Mouse (Mus musculus) liver, embryonic 16.5 days (tissue): ENCODE data around the gene Tmem132a. TPM values are rescaled to one million over a fixed set of nuclear protein-coding genes. Genes with fewer than 3 reads are reported as not detected.

Experiments
- ATAC-seq: fragments of 200-750 bp; cut with Nextera tagmentation; 2 replicates; pipeline ENCODE4 v1.8.0; 2017; ENCODE audit warnings: low read depth, mild to moderate bottlenecking, moderate number of reproducible peaks, moderate library complexity
- H3K27ac ChIP-seq: fragments of 300-500 bp; sonication (generic); 2 replicates; pipeline ENCODE4 v1.5.1; 2014; ENCODE audit warnings: mild to moderate bottlenecking, low read length
- H3K27me3 ChIP-seq: fragments of 300-500 bp; sonication (generic); 2 replicates; pipeline ENCODE4 v1.6.1; 2014; ENCODE audit warnings: low read depth, low read length, mixed read lengths; ENCODE audit not compliant: control insufficient read depth, insufficient read depth
- H3K36me3 ChIP-seq: fragments of 300-500 bp; sonication (generic); 2 replicates; pipeline ENCODE4 v1.6.1; 2014; ENCODE audit warnings: mild to moderate bottlenecking; ENCODE audit not compliant: control insufficient read depth, insufficient read depth
- H3K4me1 ChIP-seq: fragments of 300-500 bp; sonication (generic); 2 replicates; pipeline ENCODE4 v1.6.1; 2014; ENCODE audit warnings: low read depth, low read length, mixed read lengths; ENCODE audit not compliant: control insufficient read depth
- H3K4me2 ChIP-seq: fragments of 300-500 bp; sonication (generic); 2 replicates; pipeline ENCODE4 v1.6.1; 2014; ENCODE audit warnings: low read depth, low read length, mixed read lengths
- H3K4me3 ChIP-seq: fragments of 300-500 bp; sonication (generic); 2 replicates; pipeline ENCODE4 v1.5.1; 2014; ENCODE audit warnings: low read depth, mild to moderate bottlenecking, low read length
- H3K9ac ChIP-seq: fragments of 300-500 bp; sonication (generic); 2 replicates; pipeline ENCODE4 v1.6.1; 2014; ENCODE audit warnings: low read depth, low read length
- H3K9me3 ChIP-seq: fragments of 300-500 bp; sonication (generic); replicated peaks from 2 replicates; pipeline ENCODE4 v1.6.1; 2016; ENCODE audit warnings: low read length; ENCODE audit not compliant: control insufficient read depth
- WGBS: fragments of 180-500 bp; shearing (Covaris S2); extraction: QIAGEN DNeasy Blood & Tissue Kit; methylation state at CpG from one replicate; pipeline ENCODE4 v1.1.7; 2014; ENCODE audit not compliant: insufficient replicate concordance; 5-methylcytosine and 5-hydroxymethylcytosine counted together
- polyA plus RNA-seq: library from polyadenylated mRNA; unstranded; fragments of >200 nt; fragmentation: Nextera tagmentation; extraction: Ambion mirVana; gene quantifications from 2 replicates; pipeline ENCODE4 v1.2.1, GENCODE M21; 2015

The Tmem132a gene
- polyA plus RNA-seq, 1 experiment from 2014 or later = 3.1 TPM

DNA sequence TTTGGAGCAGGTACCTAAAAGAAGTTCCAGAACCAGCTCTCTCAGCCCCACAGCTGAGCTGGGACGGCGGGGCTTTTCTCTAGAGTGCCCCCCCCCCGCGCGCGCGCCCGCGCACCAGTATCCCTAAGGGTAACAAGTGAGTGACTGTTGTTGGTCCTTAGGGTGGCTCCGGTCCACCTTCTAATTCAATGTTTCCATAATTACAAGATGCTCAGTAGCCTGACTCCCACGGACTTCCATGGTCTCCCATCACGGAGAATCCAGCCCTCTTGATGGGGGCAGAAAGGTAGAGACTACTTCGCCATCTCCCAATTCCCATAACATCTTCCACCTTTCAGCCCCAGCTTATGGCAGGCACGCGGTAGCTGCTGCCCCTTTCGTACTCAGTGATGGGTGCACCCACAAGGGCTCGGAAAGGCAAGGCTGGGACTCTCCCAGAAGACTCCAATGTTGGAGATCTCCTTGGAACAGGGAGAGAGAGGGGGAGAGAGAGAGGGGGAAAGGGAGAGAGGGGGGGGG is 1.1 kb downstream of the Tmem132a start:
- 2% methylated on average over 17 of the region's 17 CpGs for WGBS
- ATAC-seq = no peak
- no peaks in the 10 kb centered on the region for H3K9me3 ChIP-seq
- no peak overlapping the region for H3K27ac ChIP-seq
- peaks cover 2% of the 10 kb centered on the region; the same call in 1 of the 2 replicates for H3K36me3 ChIP-seq
- H3K27me3 ChIP-seq = peaks cover 15% of the 10 kb centered on the region
- peak overlapping the region; percentile 63; the same call in 1 of the 2 replicates for H3K4me2 ChIP-seq
- peaks cover 3% of the 10 kb centered on the region; the same call in 1 of the 2 replicates for H3K4me1 ChIP-seq
- H3K9ac ChIP-seq = no peak overlapping the region
- H3K4me3 ChIP-seq = peak overlapping the region; percentile 55

- peaks cover 3% of the 10 kb centered on the region; the same call in 1 of the 2 replicates for H3K4me1 ChIP-seq
- no peak for ATAC-seq
- H3K27ac ChIP-seq = no peak overlapping the region
- 31% methylated on average over 5 of the region's 5 CpGs for WGBS
- H3K4me3 ChIP-seq = no peak overlapping the region
- no peak overlapping the region for H3K9ac ChIP-seq
- peaks cover 15% of the 10 kb centered on the region for H3K27me3 ChIP-seq
- H3K4me2 ChIP-seq = no peak overlapping the region
- no peaks in the 10 kb centered on the region for H3K9me3 ChIP-seq
- no peaks in the 10 kb centered on the region for H3K36me3 ChIP-seq
These were observed 1.7 kb downstream of the Tmem132a start for GRCm38 (mm10) chr19:10867946-10868622.

DNA sequence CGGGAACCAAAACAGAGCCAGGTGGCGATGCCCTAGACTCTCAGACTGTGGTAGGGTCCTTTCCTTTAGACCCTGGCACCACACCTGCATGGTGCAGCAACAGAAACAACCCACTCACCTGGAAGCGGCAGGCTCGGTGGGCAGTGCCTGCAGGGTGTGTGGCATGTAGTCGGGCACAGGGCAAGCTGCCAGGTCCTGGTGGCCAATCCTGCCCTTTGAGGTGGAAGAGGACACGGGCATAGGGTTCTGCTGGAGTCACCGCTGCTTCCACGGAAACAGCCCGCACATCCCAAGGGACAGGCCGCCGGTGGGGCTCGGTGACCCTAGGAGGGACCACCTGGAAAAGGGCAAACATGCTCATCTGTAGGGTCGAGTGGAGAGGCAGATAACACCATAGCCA is 3.4 kb downstream of the Tmem132a start:
- Histone ChIP-seq H3K9me3 (no peaks in the 10 kb centered on the region), H3K4me2 (no peak overlapping the region), H3K27me3 (peaks cover 15% of the 10 kb centered on the region), H3K4me1 (peaks cover 3% of the 10 kb centered on the region; the same call in 1 of the 2 replicates), H3K27ac (no peak overlapping the region), H3K4me3 (no peak overlapping the region), H3K36me3 (no peaks in the 10 kb centered on the region), H3K9ac (no peak overlapping the region)
- 71% methylated on average over 13 of the region's 13 CpGs for WGBS
- no peak for ATAC-seq

- Histone ChIP-seq H3K27me3 (no peaks in the 10 kb centered on the region), H3K4me1 (no peaks in the 10 kb centered on the region), H3K9me3 (no peaks in the 10 kb centered on the region), H3K27ac (no peak overlapping the region), H3K4me3 (no peak overlapping the region), H3K9ac (no peak overlapping the region), H3K4me2 (no peak overlapping the region), H3K36me3 (no peaks in the 10 kb centered on the region)
- WGBS = 54% methylated on average over 22 of the region's 22 CpGs
- ATAC-seq = no peak
These were observed 9.7 kb downstream of the Tmem132a start for GRCm38 (mm10) chr19:10860072-10860497.

DNA sequence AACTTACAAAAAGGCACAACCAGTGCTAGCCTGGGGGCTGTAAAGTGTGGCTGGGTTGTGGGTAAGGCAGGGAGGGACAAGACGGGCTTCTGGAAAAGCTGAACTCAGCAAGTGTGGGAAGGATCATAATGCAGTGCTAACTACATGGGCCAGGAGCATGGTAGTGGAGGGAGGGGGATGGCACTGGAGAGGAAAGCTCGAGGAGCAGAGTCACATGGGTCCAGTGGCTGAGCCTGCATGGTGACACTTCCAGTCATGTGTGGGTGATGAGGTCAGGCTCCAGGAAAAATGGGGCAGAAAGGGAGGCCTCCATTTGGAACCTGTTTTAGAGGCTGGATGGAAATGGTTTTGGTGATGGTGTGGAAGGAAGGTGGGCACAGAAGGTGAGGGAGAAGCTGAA is 13.2 kb downstream of the Tmem132a start:
- no peak for ATAC-seq
- 37% methylated on average over 2 of the region's 2 CpGs for WGBS
- Histone ChIP-seq H3K9ac (no peak overlapping the region), H3K36me3 (no peaks in the 10 kb centered on the region), H3K27ac (no peak overlapping the region), H3K4me2 (no peak overlapping the region), H3K27me3 (no peaks in the 10 kb centered on the region), H3K4me3 (no peak overlapping the region), H3K4me1 (no peaks in the 10 kb centered on the region), H3K9me3 (no peaks in the 10 kb centered on the region)

GRCm38 (mm10) chr19:10855422-10855821 is 14.3 kb downstream of the Tmem132a start:
- Histone ChIP-seq H3K9me3 (no peaks in the 10 kb centered on the region), H3K9ac (no peak overlapping the region), H3K4me2 (no peak overlapping the region), H3K36me3 (no peaks in the 10 kb centered on the region), H3K27me3 (no peaks in the 10 kb centered on the region), H3K27ac (no peak overlapping the region), H3K4me1 (no peaks in the 10 kb centered on the region), H3K4me3 (no peak overlapping the region)
- no peak for ATAC-seq
- 58% methylated on average over 3 of the region's 3 CpGs for WGBS

DNA sequence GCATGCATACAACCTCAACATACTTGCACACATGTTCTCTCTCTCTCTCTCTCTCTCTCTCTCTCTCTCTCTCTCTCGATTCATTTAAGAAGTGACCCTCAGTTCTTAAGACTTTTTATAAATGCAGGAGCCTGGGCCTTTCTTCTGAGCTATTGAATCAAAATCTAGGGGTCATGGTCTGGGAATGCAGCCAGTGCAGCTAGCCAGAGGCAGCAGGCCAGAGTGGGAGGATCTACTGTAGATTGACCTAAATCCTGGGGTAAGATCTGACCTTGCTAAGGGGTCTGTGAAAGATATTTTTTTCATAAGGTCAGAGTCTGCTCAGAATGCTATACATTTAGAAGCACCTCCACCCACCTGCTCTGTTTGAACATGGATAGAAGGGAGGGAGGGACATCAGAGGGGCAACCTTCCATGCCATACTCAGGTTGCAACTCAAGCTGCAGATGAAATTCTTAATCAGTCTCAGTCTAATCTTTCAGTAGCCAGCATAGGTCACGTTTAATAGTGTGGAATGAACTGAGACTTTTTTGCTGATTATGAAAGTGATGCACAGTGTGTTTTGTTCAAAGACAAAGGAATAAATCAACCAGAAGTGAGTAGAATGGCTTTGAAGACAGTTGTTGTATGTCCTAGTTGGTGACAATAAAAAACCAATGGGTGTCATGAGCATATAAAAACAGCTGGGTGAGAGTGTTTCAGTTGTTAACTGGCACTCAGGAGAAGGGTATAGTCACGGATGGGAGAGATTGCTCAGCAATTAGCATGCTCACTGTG is 22.2 kb downstream of the Tmem132a start:
- ATAC-seq = no peak
- Histone ChIP-seq H3K4me2 (no peak overlapping the region), H3K27ac (no peak overlapping the region), H3K9me3 (no peaks in the 10 kb centered on the region), H3K4me1 (no peaks in the 10 kb centered on the region), H3K9ac (no peak overlapping the region), H3K36me3 (no peaks in the 10 kb centered on the region), H3K4me3 (no peak overlapping the region), H3K27me3 (no peaks in the 10 kb centered on the region)
- WGBS = 36% methylated on average over 3 of the region's 3 CpGs

GRCm38 (mm10) chr19:10846150-10846549 is 23.6 kb downstream of the Tmem132a start:
- Histone ChIP-seq H3K9me3 (no peaks in the 10 kb centered on the region), H3K9ac (no peak overlapping the region), H3K27me3 (no peaks in the 10 kb centered on the region), H3K27ac (no peak overlapping the region), H3K4me3 (no peak overlapping the region), H3K36me3 (no peaks in the 10 kb centered on the region), H3K4me2 (no peak overlapping the region), H3K4me1 (no peaks in the 10 kb centered on the region)
- WGBS = 64% methylated on average over 7 of the region's 7 CpGs
- ATAC-seq = no peak

DNA sequence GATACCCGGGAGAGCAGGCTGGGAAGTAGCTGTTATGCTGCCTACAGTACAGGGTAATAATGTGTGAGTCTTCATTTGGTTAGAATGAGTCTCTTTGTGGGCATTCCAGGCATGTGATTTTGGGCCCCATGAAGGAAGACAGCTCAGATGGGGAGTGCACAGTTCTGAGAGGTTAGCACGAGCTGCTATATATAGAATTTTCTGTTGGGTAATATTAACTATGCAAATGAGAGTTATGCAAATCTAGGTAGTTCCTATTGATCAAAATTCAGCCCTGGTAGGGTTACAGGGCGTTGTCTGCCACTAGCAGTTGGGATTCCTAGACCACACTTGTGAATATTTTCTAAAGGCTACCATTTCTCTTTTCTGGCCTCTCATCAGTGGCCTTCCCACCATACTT is 24.3 kb downstream of the Tmem132a start:
- no peak for ATAC-seq
- Histone ChIP-seq H3K27ac (no peak overlapping the region), H3K27me3 (no peaks in the 10 kb centered on the region), H3K9ac (no peak overlapping the region), H3K9me3 (no peaks in the 10 kb centered on the region), H3K4me1 (no peaks in the 10 kb centered on the region), H3K36me3 (no peaks in the 10 kb centered on the region), H3K4me2 (no peak overlapping the region), H3K4me3 (no peak overlapping the region)
- WGBS = 54% methylated on average over 3 of the region's 3 CpGs
